Mouse (Mus musculus) hindbrain, embryonic 15.5 days (tissue): ENCODE measurements around the gene Gas2. TPM values are rescaled to one million over a fixed set of nuclear protein-coding genes. Genes with fewer than 3 reads are reported as not detected.

Source experiments
- ATAC-seq: fragments of 200-750 bp; cut with Nextera tagmentation; 2 replicates; pipeline ENCODE4 v1.8.0; 2017; ENCODE audit warnings: low read depth, moderate number of reproducible peaks, moderate TSS enrichment; ENCODE audit not compliant: low FRiP score
- H3K27ac ChIP-seq: fragments of 300-500 bp; sonication (generic); replicated peaks from 2 replicates; pipeline ENCODE4 v1.5.1; 2015; ENCODE audit warnings: mild to moderate bottlenecking, inconsistent platforms
- H3K27me3 ChIP-seq: fragments of 300-500 bp; sonication (generic); 2 replicates; pipeline ENCODE4 v1.6.1; 2015; ENCODE audit warnings: control low read depth, inconsistent platforms
- H3K36me3 ChIP-seq: fragments of 300-500 bp; sonication (generic); 2 replicates; pipeline ENCODE4 v1.6.1; 2015; ENCODE audit warnings: control low read depth, inconsistent platforms
- H3K4me1 ChIP-seq: fragments of 300-500 bp; sonication (generic); replicated peaks from 2 replicates; pipeline ENCODE4 v1.6.1; 2015; ENCODE audit warnings: control low read depth, inconsistent platforms
- H3K4me2 ChIP-seq: fragments of 300-500 bp; sonication (generic); 2 replicates; pipeline ENCODE4 v1.6.1; 2015; ENCODE audit warnings: moderate library complexity, mild to moderate bottlenecking, inconsistent platforms
- H3K4me3 ChIP-seq: fragments of 300-500 bp; sonication (generic); 2 replicates; pipeline ENCODE4 v1.5.1; 2015; ENCODE audit warnings: mild to moderate bottlenecking, inconsistent platforms
- H3K9ac ChIP-seq: fragments of 300-500 bp; sonication (generic); 2 replicates; pipeline ENCODE4 v1.6.1; 2015; ENCODE audit warnings: inconsistent platforms
- H3K9me3 ChIP-seq: fragments of 300-500 bp; sonication (generic); 2 replicates; pipeline ENCODE4 v1.6.1; 2016; ENCODE audit warnings: control low read depth, inconsistent platforms
- WGBS: fragments of 180-500 bp; shearing (Covaris S2); methylation state at CpG from one replicate; pipeline ENCODE4 v1.1.7; 2015; 5-methylcytosine and 5-hydroxymethylcytosine counted together
- polyA plus RNA-seq: library from polyadenylated mRNA; unstranded; fragments of >200 nt; fragmentation: Nextera tagmentation; extraction: Ambion mirVana; gene quantifications from 2 replicates; pipeline ENCODE4 v1.2.1, GENCODE M21; 2015

Gas2 gene
- polyA plus RNA-seq, 1 experiment from 2014 or later = 12.9 TPM

DNA sequence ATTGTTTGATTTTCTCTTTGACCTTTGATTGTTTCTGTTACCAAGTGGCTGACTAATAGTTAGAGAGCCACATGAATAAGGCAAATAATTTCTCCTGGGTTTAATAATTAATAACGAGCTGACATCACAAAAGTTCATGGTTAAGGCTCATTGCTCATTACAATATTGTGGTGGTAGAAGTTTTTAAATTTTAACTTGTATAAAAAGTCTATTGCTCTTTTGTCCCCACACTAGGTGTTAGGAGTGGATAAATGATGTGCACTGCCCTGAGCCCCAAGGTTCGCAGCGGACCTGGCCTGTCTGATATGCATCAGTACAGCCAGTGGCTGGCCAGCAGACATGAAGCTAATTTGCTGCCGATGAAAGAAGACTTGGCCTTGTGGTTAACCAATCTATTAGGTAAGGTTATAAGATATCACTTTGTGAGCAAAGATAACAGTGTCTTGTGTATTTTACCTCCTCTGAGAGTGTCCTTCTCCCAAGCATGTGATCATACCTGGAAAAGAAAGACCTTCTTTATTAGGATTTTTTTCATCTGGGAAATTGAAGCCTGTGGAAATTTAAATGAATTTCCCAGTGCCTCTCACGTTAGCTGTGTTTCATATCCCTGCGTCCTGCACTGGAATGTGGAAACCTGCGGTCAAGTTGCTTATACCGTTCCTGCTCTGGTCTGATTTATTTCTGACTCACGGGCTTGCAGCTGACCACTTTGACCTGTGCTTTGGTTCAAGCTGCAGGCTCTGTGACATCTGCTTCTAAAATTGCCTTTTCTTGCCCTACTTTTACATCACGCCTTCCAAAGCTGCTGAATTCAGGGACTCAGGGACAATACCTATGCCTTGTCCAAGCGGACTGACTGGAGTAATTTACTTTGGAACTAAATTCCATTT is 26.1 kb downstream of the Gas2 start:
- Histone ChIP-seq H3K27ac (no peak overlapping the region), H3K4me1 (no peaks in the 10 kb centered on the region), H3K9ac (no peak overlapping the region), H3K9me3 (no peaks in the 10 kb centered on the region), H3K4me2 (no peak overlapping the region), H3K4me3 (no peak overlapping the region), H3K36me3 (no peaks in the 10 kb centered on the region), H3K27me3 (no peaks in the 10 kb centered on the region)
- ATAC-seq = no peak
- 80% methylated on average over 11 of the region's 11 CpGs for WGBS

DNA sequence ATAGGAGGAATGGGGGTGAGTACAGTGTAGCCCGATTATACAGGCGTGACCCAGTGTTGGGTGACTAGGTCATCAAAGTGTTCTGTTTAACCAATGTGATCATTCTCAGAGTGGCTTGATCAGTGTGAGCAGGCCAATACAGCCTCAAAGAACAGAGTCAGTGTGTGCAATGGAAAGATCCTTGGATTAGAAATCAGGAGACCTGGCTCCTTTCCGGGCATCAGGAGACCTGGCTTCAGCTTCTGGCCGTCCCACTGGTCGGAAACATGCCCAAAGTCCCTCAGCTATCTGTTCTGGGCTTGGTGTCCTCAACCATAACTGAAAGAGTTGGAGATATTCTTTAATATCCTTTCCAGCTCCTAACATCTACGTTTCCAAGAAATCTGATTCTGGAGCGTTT is 27.8 kb downstream of the Gas2 start:
- ATAC-seq = no peak
- WGBS = 94% methylated on average over 7 of the region's 7 CpGs
- Histone ChIP-seq H3K27me3 (no peaks in the 10 kb centered on the region), H3K9ac (no peak overlapping the region), H3K27ac (no peak overlapping the region), H3K4me1 (no peaks in the 10 kb centered on the region), H3K36me3 (no peaks in the 10 kb centered on the region), H3K4me3 (no peak overlapping the region), H3K9me3 (no peaks in the 10 kb centered on the region), H3K4me2 (no peak overlapping the region)

DNA sequence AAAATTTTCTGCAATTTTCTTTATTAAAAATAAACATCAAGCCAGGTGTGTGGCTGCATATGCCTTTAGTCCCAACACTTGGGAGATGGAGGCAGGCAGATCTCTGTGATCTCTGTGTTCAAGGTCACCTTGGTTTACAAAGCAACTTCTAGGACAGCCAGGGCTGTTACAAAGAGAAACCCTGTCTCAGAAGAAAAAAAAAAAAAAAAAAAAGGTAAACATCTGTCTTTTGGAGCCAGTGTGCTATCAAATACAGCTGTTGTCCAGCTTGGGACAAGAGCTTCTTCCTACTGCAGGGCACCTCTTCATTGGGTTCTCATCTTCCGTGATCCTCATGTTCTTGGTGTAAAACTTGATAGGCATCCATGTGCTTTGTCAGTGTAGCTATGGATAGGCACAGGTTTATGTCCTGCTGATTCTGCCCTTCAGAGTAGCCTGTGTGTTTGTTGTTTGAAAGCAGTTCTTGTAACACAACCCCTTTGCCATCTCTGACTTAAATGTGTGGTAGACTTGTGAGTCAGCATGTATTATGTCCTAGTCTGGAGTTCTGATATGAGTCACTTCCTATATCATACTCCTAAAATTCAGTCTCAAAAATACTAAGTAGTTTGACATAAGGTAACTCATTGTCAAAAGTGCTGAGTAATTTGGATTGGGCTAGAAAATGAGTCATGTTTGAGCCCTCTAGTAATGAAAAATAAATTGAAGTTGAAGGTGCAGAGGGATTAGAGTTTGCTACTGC is 30.6 kb downstream of the Gas2 start:
- ATAC-seq = no peak
- Histone ChIP-seq H3K27ac (no peak overlapping the region), H3K9me3 (no peaks in the 10 kb centered on the region), H3K4me2 (no peak overlapping the region), H3K4me3 (no peak overlapping the region), H3K4me1 (no peaks in the 10 kb centered on the region), H3K27me3 (no peaks in the 10 kb centered on the region), H3K9ac (no peak overlapping the region), H3K36me3 (no peaks in the 10 kb centered on the region)
- 92% methylated on average over 1 of the region's 1 CpGs for WGBS

GRCm38 (mm10) chr7:51893008-51893407 is 31.2 kb downstream of the Gas2 start:
- no peak for ATAC-seq
- 82% methylated on average over 4 of the region's 4 CpGs for WGBS

GRCm38 (mm10) chr7:51894133-51894801 is 32.5 kb downstream of the Gas2 start:
- H3K27ac ChIP-seq = no peak overlapping the region
- H3K9ac ChIP-seq = no peak overlapping the region
- WGBS = 80% methylated on average over 4 of the region's 4 CpGs
- H3K4me1 ChIP-seq = no peaks in the 10 kb centered on the region
- no peak overlapping the region for H3K4me3 ChIP-seq
- H3K4me2 ChIP-seq = no peak overlapping the region
- H3K9me3 ChIP-seq = no peaks in the 10 kb centered on the region
- ATAC-seq = no peak
- H3K36me3 ChIP-seq = no peaks in the 10 kb centered on the region
- H3K27me3 ChIP-seq = no peaks in the 10 kb centered on the region

More at GRCm38 (mm10) chr7:51893008-51893407, 31.2 kb downstream of the Gas2 start:
- Histone ChIP-seq H3K4me3 (no peak overlapping the region), H3K36me3 (no peaks in the 10 kb centered on the region), H3K9ac (no peak overlapping the region), H3K4me1 (no peaks in the 10 kb centered on the region), H3K27ac (no peak overlapping the region), H3K4me2 (no peak overlapping the region), H3K27me3 (no peaks in the 10 kb centered on the region), H3K9me3 (no peaks in the 10 kb centered on the region)

DNA sequence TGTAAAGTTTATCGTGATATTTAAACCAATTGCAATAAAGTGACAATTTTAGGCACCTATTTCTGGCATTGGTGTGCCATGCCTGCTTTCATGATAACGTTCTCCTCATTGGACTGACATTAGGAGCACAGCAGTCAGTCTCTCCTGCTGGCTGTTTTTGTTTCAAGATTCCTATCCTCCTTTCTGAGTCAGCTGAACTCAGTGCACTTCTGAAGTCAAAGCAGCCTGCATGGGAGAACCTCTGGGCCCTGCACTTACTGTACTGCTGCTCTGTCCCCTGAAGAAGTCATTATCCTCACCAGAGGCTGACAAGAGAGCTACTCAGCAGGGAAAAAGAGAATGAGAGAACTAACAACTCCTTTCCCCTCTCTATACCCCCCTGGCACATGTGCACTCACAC is 33.1 kb downstream of the Gas2 start:
- no peak overlapping the region for H3K9ac ChIP-seq
- no peak overlapping the region for H3K4me2 ChIP-seq
- no peaks in the 10 kb centered on the region for H3K27me3 ChIP-seq
- no peak for ATAC-seq
- no peaks in the 10 kb centered on the region for H3K36me3 ChIP-seq
- WGBS = 57% methylated on average over 2 of the region's 2 CpGs
- no peaks in the 10 kb centered on the region for H3K4me1 ChIP-seq
- no peak overlapping the region for H3K4me3 ChIP-seq
- no peaks in the 10 kb centered on the region for H3K9me3 ChIP-seq
- no peak overlapping the region for H3K27ac ChIP-seq

- no peaks in the 10 kb centered on the region for H3K9me3 ChIP-seq
- H3K27me3 ChIP-seq = no peaks in the 10 kb centered on the region
- no peak overlapping the region for H3K27ac ChIP-seq
- no peak for ATAC-seq
- no peak overlapping the region for H3K4me2 ChIP-seq
- no peaks in the 10 kb centered on the region for H3K4me1 ChIP-seq
- no peaks in the 10 kb centered on the region for H3K36me3 ChIP-seq
- H3K4me3 ChIP-seq = no peak overlapping the region
- H3K9ac ChIP-seq = no peak overlapping the region
- 70% methylated on average over 6 of the region's 6 CpGs for WGBS
These were observed 37.3 kb downstream of the Gas2 start for GRCm38 (mm10) chr7:51899066-51899465.

- WGBS = over 99% methylated on average over 3 of the region's 3 CpGs
- no peak overlapping the region for H3K27ac ChIP-seq
- no peak overlapping the region for H3K4me2 ChIP-seq
- H3K4me1 ChIP-seq = no peaks in the 10 kb centered on the region
- no peak overlapping the region for H3K9ac ChIP-seq
- H3K4me3 ChIP-seq = no peak overlapping the region
- H3K9me3 ChIP-seq = no peaks in the 10 kb centered on the region
- H3K27me3 ChIP-seq = no peaks in the 10 kb centered on the region
- no peaks in the 10 kb centered on the region for H3K36me3 ChIP-seq
- ATAC-seq = no peak
These were observed 51.7 kb downstream of the Gas2 start for GRCm38 (mm10) chr7:51913292-51914050.

DNA sequence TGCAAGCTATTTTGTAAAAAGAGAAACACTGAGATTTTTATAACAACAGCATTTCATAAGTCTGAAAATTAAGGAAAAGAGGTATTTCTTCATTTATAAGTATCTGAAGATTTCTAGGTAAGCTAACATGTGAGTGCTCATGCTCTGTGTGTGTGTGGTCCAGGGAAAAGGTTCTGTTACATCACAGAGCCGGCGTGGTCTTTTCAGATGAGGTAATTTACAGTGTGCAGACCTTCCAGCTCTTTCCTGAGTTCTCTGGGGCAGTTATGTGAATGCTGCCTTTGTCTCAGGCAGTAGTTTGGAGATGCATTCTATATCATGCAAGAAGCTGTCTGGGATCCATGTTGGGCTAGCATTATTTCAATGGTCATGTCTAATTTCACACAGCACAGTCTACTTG is 52.3 kb downstream of the Gas2 start:
- no peak overlapping the region for H3K27ac ChIP-seq
- WGBS = 80% methylated on average over 2 of the region's 2 CpGs
- H3K36me3 ChIP-seq = no peaks in the 10 kb centered on the region
- no peak overlapping the region for H3K9ac ChIP-seq
- no peak for ATAC-seq
- H3K9me3 ChIP-seq = no peaks in the 10 kb centered on the region
- H3K4me2 ChIP-seq = no peak overlapping the region
- no peaks in the 10 kb centered on the region for H3K4me1 ChIP-seq
- no peaks in the 10 kb centered on the region for H3K27me3 ChIP-seq
- no peak overlapping the region for H3K4me3 ChIP-seq

DNA sequence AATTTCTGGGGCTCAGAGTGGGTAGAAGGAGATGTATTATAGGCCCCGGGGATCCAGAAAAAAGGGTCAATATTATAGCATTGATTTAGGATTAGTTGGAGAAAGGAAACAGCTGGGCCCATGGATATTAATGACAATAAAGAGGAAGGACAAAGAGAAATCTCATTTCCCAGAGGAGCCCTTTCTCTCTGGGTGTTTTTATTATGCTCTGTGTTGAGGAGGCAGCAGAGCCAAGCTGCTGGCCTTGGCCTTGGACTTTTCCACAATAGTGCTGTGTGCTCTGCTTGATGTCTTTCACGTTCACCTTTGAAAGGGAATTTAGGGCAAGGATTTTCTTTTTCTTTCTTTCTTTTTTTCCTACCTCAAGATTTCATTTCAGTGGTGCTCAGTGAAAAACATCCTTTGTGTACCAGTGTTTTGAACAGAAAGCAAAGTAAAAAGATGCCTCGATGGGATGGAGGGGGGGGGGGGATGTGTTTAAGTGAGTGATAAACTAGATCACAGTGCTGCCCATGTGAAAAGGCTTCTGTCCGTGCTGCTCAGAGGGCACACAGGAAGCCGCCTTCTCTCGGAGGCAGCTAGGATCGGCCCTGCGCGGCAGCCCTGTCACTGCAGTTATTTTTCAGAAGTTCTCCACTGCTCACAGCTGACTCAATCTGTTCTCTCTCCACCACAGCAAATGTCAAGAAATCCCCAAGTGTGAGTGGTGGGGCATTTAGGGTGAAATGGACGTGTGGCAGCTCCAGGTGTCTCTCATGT is 67.1 kb downstream of the Gas2 start:
- Histone ChIP-seq H3K27me3 (no peaks in the 10 kb centered on the region), H3K9me3 (no peaks in the 10 kb centered on the region), H3K4me2 (0 out of 2 replicates have a peak overlapping the region, but pooled peaks have one; percentile 3), H3K27ac (peak overlapping the region; percentile 34), H3K4me3 (no peak overlapping the region), H3K4me1 (peaks cover 13% of the 10 kb centered on the region), H3K36me3 (no peaks in the 10 kb centered on the region), H3K9ac (no peak overlapping the region)
- WGBS = 10% methylated on average over 10 of the region's 10 CpGs
- peak; percentile 73 for ATAC-seq

DNA sequence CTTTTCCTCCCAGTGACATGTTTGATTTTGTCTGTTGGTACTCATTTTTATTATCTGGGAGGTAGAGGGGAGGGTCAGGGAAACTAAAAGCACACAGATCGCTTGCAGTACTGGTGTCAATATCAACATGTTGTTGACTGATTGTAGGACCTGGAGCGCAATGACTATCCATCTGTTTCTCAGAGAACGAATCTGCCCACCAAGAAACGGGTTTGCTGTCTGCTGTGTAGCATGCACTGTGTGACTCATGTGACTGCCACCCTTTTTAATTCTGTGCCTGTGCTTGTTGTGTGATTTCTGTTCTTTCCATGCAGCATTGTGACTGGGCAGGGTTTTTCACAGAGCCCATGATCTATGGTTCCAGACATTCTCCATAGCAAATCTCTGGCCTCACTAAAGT is 69.4 kb downstream of the Gas2 start:
- ATAC-seq = no peak
- no peaks in the 10 kb centered on the region for H3K9me3 ChIP-seq
- H3K36me3 ChIP-seq = no peaks in the 10 kb centered on the region
- H3K27me3 ChIP-seq = no peaks in the 10 kb centered on the region
- no peak overlapping the region for H3K4me2 ChIP-seq
- no peak overlapping the region for H3K4me3 ChIP-seq
- peaks cover 13% of the 10 kb centered on the region for H3K4me1 ChIP-seq
- no peak overlapping the region for H3K27ac ChIP-seq
- WGBS = 67% methylated on average over 4 of the region's 4 CpGs
- no peak overlapping the region for H3K9ac ChIP-seq
